Mouse (Mus musculus) cortical plate, adult 2 months (tissue): ENCODE data around the gene Gramd1b.

Source experiments
- CTCF ChIP-seq: fragments of 200-500 bp; IDR thresholded peaks from 2 replicates; pipeline ENCODE4 v1.5.1; 2011; ENCODE audit warnings: mild to moderate bottlenecking, control low read depth, low read length; ENCODE audit not compliant: insufficient read depth; ENCODE audit errors: extremely low read depth
- POLR2A ChIP-seq: fragments of 200-500 bp; IDR thresholded peaks from 2 replicates; pipeline ENCODE4 v1.6.1; 2011; ENCODE audit warnings: mild to moderate bottlenecking, low read length, control low read depth; ENCODE audit not compliant: insufficient read depth; ENCODE audit errors: extremely low read depth

DNA sequence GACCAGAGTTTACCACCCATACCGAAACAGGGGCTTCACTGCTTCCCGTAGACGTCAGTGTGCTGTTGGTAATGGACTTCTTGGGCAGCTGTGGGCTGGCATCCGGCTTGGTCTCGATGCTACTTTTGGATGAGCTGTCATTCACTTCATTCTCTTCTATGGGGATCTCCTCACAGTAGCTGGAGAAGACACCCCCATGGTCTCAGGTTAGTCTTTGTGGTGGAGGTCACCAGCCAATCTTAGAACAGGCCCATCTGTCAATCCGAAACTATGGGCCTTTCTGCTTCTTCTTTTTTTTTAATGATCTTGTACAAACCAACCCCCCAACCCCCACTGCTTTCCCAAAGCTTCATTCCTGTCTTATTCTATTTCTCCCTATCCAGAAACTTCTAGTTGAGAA, 221.3 kb downstream of the Gramd1b start:
- no peak for TF ChIP-seq CTCF
- TF ChIP-seq POLR2A, result no peak
